Mouse (Mus musculus) adrenal gland, adult 2 months (tissue): Measurements from ENCODE around the gene Mbnl3. TPM values are rescaled to one million over a fixed set of nuclear protein-coding genes. Genes with fewer than 3 reads are reported as not detected.

ENCODE experiments used
- DNase-seq: peaks from one replicate; pipeline ENCODE4 v3.0.0; 2021
- long read RNA-seq: library from polyadenylated mRNA; stranded (forward); transcript quantifications from one replicate; pipeline ENCODE4 v2.0.0, GENCODE M21; 2021
- polyA plus RNA-seq: library from polyadenylated mRNA; depleted of rRNA; stranded (reverse); fragments of >200 nt; gene quantifications from 2 replicates; pipeline ENCODE4 v1.2.3, GENCODE M21; 2012; rRNA removed
- total RNA-seq, 2 experiments: library from RNA; stranded (reverse); gene quantifications; 2 replicates each; pipeline ENCODE4 v1.2.3; 2021

The Mbnl3 gene
- total RNA-seq (1 to 10 TPM; 3.3 to 7.2 TPM), polyA plus RNA-seq (0.37 and 0.38 TPM in 2 replicates)
- long read RNA-seq: 0 reads

GRCm38 (mm10) chrX:51206432-51206831 is at the start of gene Mbnl3:
Gene Mbnl3, minus strand, starts transcription at chrX:51206532.
- no peak for DNase-seq

GRCm38 (mm10) chrX:51205548-51206324 is 596 bp downstream of the Mbnl3 start:
- DNase-seq: peak; percentile 56

GRCm38 (mm10) chrX:51204626-51205547 is 1.4 kb downstream of the Mbnl3 start:
- DNase-seq: peak; percentile 75

GRCm38 (mm10) chrX:51197012-51197411 is 9.3 kb downstream of the Mbnl3 start:
- DNase-seq: no peak

- DNase-seq: no peak
Observed at GRCm38 (mm10) chrX:51171914-51172313, 34.4 kb downstream of the Mbnl3 start.

- peak; percentile 30 for DNase-seq
Observed at GRCm38 (mm10) chrX:51171413-51171812, 34.9 kb downstream of the Mbnl3 start.

- no peak for DNase-seq
Observed at GRCm38 (mm10) chrX:51170404-51170803, 35.9 kb downstream of the Mbnl3 start.

GRCm38 (mm10) chrX:51169476-51170045 is 36.8 kb downstream of the Mbnl3 start:
- DNase-seq: no peak

GRCm38 (mm10) chrX:51167976-51168375 is 38.4 kb downstream of the Mbnl3 start:
- DNase-seq: no peak

- no peak for DNase-seq
Observed at GRCm38 (mm10) chrX:51164766-51165165, 41.6 kb downstream of the Mbnl3 start.

- no peak for DNase-seq
Observed at GRCm38 (mm10) chrX:51148436-51148835, 57.9 kb downstream of the Mbnl3 start.

- peak; percentile 11 for DNase-seq
Observed at GRCm38 (mm10) chrX:51146351-51146750, 60.0 kb downstream of the Mbnl3 start.

- DNase-seq: peak; percentile 14
Observed at GRCm38 (mm10) chrX:51140055-51140454, 66.3 kb downstream of the Mbnl3 start.

- DNase-seq: no peak
Observed at GRCm38 (mm10) chrX:51131325-51131724, 75.0 kb downstream of the Mbnl3 start.

GRCm38 (mm10) chrX:51102748-51103147 is 103.6 kb downstream of the Mbnl3 start:
- DNase-seq: no peak

- no peak for DNase-seq
Observed at GRCm38 (mm10) chrX:51084972-51085371, 121.4 kb downstream of the Mbnl3 start.

GRCm38 (mm10) chrX:51084211-51084610 is 122.1 kb downstream of the Mbnl3 start:
- no peak for DNase-seq

- DNase-seq: no peak
Observed at GRCm38 (mm10) chrX:51076744-51077143, 129.6 kb downstream of the Mbnl3 start.
